Mouse (Mus musculus) brown adipose tissue, adult 24 weeks (tissue): ENCODE measurements around the gene Abhd2. TPM values are rescaled to one million over a fixed set of nuclear protein-coding genes. Genes with fewer than 3 reads are reported as not detected.
"Not testable (repeated sequence)": the region's sequence is repeated elsewhere in the genome, so short reads cannot be mapped to it uniquely, and the experiment has no call there.

Experiments used
- H3K27ac ChIP-seq: fragments of 200-500 bp; replicated peaks from 2 replicates; pipeline ENCODE4 v1.5.1; 2012; ENCODE audit warnings: low read depth, mild to moderate bottlenecking, low read length
- H3K4me1 ChIP-seq: fragments of 200-500 bp; 2 replicates; pipeline ENCODE4 v1.6.1; 2012; ENCODE audit warnings: low read length, mixed read lengths; ENCODE audit not compliant: control insufficient read depth, insufficient read depth, insufficient read length
- H3K4me3 ChIP-seq: fragments of 200-500 bp; 2 replicates; pipeline ENCODE4 v1.5.1; 2012; ENCODE audit warnings: low read depth, mild to moderate bottlenecking, low read length, moderate library complexity; ENCODE audit not compliant: insufficient read depth
- polyA plus RNA-seq: library from polyadenylated mRNA; stranded (reverse); fragments of >200 nt; gene quantifications from 2 replicates; pipeline ENCODE4 v1.2.4, GENCODE M21; 2012; ENCODE audit not compliant: missing spikeins, insufficient read depth, insufficient read length

The Abhd2 gene
- polyA plus RNA-seq, 1 experiment = 6.3 TPM

GRCm38 (mm10) chr7:79273738-79274472, 906 bp downstream of the Abhd2 start:
- no peak overlapping the region for H3K27ac ChIP-seq
- peak overlapping the region; percentile 95 for H3K4me3 ChIP-seq
- H3K4me1 ChIP-seq = peaks cover 18% of the 10 kb centered on the region; the same call in 1 of the 2 replicates

GRCm38 (mm10) chr7:79274473-79275010, 1.5 kb downstream of the Abhd2 start:
- H3K4me3 ChIP-seq = peak overlapping the region; percentile 95; the same call in 1 of the 2 replicates
- peaks cover 23% of the 10 kb centered on the region; the same call in 1 of the 2 replicates for H3K4me1 ChIP-seq
- H3K27ac ChIP-seq = no peak overlapping the region

GRCm38 (mm10) chr7:79275345-79275744, 2.3 kb downstream of the Abhd2 start:
- H3K27ac ChIP-seq = no peak overlapping the region
- peaks cover 27% of the 10 kb centered on the region; the same call in 1 of the 2 replicates for H3K4me1 ChIP-seq
- H3K4me3 ChIP-seq = peak overlapping the region; percentile 52

GRCm38 (mm10) chr7:79278432-79278831, 5.4 kb downstream of the Abhd2 start:
- Histone ChIP-seq H3K27ac (no peak overlapping the region), H3K4me3 (no peak overlapping the region), H3K4me1 (peaks cover 33% of the 10 kb centered on the region; the same call in 1 of the 2 replicates)

GRCm38 (mm10) chr7:79279376-79280029, 6.5 kb downstream of the Abhd2 start:
- peaks cover 33% of the 10 kb centered on the region for H3K4me1 ChIP-seq
- peak overlapping the region; percentile 52 for H3K27ac ChIP-seq

GRCm38 (mm10) chr7:79282883-79283670, 10.1 kb downstream of the Abhd2 start:
- H3K4me1 ChIP-seq = peaks cover 27% of the 10 kb centered on the region
- H3K27ac ChIP-seq = no peak overlapping the region
- no peak overlapping the region for H3K4me3 ChIP-seq

More at GRCm38 (mm10) chr7:79279376-79280029, 6.5 kb downstream of the Abhd2 start:
- H3K4me3 ChIP-seq = no peak overlapping the region

- not testable (repeated sequence) for H3K4me3 ChIP-seq, H3K27ac ChIP-seq
- H3K4me1 ChIP-seq = peaks cover 27% of the 10 kb centered on the region
Measured at GRCm38 (mm10) chr7:79283671-79283941, 10.6 kb downstream of the Abhd2 start.

GRCm38 (mm10) chr7:79284160-79284888, 11.3 kb downstream of the Abhd2 start:
- H3K27ac ChIP-seq = no peak overlapping the region
- peaks cover 23% of the 10 kb centered on the region for H3K4me1 ChIP-seq

GRCm38 (mm10) chr7:79284889-79285280, 11.9 kb downstream of the Abhd2 start:
- peaks cover 19% of the 10 kb centered on the region for H3K4me1 ChIP-seq
- H3K27ac ChIP-seq = no peak overlapping the region
- H3K4me3 ChIP-seq = no peak overlapping the region

More at GRCm38 (mm10) chr7:79284160-79284888, 11.3 kb downstream of the Abhd2 start:
- no peak overlapping the region for H3K4me3 ChIP-seq

- Histone ChIP-seq H3K4me1 (peaks cover 18% of the 10 kb centered on the region), H3K4me3 (no peak overlapping the region), H3K27ac (no peak overlapping the region)
Measured at GRCm38 (mm10) chr7:79285408-79285807, 12.4 kb downstream of the Abhd2 start.

- Histone ChIP-seq H3K4me1 (peaks cover 18% of the 10 kb centered on the region), H3K27ac (no peak overlapping the region), H3K4me3 (no peak overlapping the region)
Measured at GRCm38 (mm10) chr7:79287226-79287625, 14.2 kb downstream of the Abhd2 start.

GRCm38 (mm10) chr7:79287928-79288327, 14.9 kb downstream of the Abhd2 start:
- Histone ChIP-seq H3K27ac (no peak overlapping the region), H3K4me3 (no peak overlapping the region), H3K4me1 (peaks cover 16% of the 10 kb centered on the region)

- no peak overlapping the region for H3K4me3 ChIP-seq
- peaks cover 12% of the 10 kb centered on the region for H3K4me1 ChIP-seq
- H3K27ac ChIP-seq = no peak overlapping the region
Measured at GRCm38 (mm10) chr7:79288422-79288821, 15.4 kb downstream of the Abhd2 start.

- Histone ChIP-seq H3K4me1 (no peaks in the 10 kb centered on the region), H3K4me3 (no peak overlapping the region), H3K27ac (no peak overlapping the region)
Measured at GRCm38 (mm10) chr7:79293605-79294232, 20.7 kb downstream of the Abhd2 start.
